Mouse (Mus musculus) retina, embryonic 14.5 days (tissue): ENCODE measurements around the gene Eif3l.

Source experiments
- DNase-seq: peaks from one replicate; pipeline ENCODE4 v3.0.0-alpha.2; 2015; ENCODE audit warnings: low spot score

Gene Eif3l

GRCm38 (mm10) chr15:79050160-79050845, 24.7 kb upstream of the Eif3l start:
- peak; percentile 35 for DNase-seq

DNA sequence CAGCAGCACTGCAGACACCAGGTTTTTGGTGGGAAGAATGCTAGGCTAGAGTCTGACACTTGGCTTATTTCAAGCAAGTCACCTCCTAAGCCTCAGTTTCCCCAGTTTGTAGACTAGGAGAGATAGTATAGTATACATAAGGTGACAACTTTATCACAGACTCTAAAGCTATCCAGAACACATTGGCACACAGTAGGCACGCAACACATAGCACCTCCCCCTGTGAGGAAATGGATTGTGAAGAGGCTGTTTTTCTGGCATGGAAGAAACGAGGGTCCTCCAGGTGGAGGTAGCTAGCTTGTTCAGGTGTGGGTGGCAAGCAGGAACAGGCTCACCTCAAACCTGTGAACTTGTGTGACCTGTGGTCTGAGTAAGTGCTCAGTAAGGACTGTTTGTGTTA, 24.0 kb upstream of the Eif3l start:
- DNase-seq = no peak

DNA sequence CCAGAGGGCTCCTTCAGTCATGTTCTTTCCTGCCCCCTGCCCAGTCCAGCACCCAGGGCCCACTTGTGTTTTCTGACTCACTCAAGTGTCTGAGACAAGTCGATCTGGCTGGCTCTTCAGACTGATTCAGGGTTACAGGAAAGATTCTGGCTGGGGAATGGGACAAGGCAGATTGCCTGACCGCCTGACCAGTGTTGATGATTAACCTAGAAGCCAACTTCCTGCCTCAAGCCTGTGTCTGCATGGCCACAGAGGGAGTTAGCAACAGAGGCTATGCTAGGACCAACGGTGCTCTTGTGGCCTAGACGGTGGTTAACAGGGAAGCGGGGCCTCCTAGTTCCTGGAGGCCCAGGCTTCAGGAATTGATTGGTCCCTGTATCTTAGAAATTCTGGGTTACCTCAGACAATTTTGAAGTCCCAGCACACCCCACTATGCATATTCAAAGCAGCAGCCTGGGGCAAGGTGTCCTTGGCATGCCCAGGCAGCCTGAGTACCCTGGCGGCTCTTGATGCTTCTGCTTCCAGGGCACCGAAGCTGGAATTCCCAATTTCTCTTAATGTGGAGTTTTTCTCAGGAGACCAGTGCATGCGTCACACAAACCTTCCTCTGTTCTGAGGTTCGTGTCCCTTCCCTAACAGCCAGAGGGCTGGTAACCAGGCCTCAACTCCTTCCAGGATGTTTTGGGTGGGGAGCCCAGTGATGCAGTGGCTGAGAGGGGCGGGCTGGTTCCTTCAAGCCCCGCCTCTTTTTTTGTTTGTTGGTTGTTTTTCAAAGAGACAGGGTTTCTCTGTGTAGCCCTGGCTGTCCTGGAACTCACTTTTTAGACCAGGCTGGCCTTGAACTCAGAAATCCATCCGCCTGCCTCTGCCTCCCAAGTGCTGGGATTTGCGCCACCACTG, 23.3 kb upstream of the Eif3l start:
- DNase-seq = no peak

DNA sequence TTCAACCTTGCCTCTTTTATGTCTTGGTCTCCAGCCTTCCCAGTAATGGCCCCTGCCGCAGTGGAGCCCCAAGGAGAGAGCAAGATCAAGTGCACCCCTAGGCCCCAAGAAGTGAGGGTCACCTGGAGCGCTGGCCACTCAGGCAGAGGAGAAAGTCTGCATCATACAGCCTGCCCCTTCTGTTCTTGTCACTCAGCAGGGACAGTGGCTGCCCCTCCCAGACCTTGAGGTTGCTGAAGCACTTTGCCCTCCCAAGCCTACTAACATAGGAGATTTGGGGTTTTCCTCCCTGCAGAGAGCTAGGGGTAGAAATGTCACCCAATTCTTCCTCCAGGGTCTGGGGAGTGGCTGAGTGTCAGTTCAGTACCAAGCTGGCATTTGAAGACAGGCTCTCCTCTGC, 22.6 kb upstream of the Eif3l start:
- DNase-seq = no peak

GRCm38 (mm10) chr15:79056601-79057000, 18.4 kb upstream of the Eif3l start:
- no peak for DNase-seq

DNA sequence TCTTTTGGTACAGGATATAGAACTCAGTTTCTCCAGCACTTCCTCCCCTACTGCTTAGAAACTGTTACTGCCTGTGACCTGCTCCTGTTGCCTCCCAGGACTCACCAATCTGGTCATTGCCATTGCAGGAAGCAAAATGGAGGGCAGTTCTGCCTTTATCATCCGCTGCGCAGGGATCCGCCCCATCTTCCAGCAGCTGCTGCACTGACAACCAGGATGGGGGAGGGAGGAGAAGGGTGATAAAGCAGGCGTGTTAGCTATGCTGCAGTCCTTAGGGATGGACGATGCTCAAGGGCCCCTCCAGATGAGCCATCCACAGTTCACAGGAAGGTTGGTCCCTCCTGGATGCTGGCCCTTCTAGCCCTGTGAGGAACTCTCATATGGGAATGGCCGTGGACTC, 17.1 kb upstream of the Eif3l start:
- DNase-seq = no peak

- DNase-seq = no peak
These were observed 14.0 kb upstream of the Eif3l start for GRCm38 (mm10) chr15:79060887-79061565.

GRCm38 (mm10) chr15:79062376-79063159, 12.4 kb upstream of the Eif3l start, which contains the start of gene Ankrd54:
Ankrd54 (minus strand) TSS chr15:79062893.
- DNase-seq = peak; percentile 100

DNA sequence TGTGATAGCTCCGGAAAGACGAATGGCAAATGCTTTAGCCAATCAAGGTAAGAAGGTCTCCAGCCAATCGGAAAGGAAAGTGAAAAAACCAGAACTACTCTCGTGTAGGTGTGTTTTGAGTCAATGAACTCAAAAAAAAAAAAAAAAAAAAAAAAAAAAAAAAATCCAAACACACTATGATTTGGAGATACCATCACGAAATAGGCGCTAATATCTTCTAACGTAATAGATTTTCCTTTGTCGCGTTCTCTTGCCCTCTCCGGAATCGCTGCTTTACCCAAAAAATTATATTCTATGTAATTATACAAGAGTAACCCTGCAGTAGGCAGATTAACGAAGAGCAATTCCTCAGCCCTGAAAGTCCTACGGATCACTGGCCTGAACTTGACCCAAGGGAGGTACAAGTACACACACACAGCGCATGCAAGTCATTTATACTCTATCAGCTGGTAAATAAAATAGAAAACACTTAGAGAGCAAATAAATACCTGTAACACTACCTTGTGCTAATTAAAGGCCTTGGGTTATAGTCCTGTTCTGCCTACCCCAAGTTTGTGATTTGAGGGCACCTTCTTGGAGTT, 11.7 kb upstream of the Eif3l start:
- no peak for DNase-seq

GRCm38 (mm10) chr15:79065086-79065770, 9.8 kb upstream of the Eif3l start:
- no peak for DNase-seq

DNA sequence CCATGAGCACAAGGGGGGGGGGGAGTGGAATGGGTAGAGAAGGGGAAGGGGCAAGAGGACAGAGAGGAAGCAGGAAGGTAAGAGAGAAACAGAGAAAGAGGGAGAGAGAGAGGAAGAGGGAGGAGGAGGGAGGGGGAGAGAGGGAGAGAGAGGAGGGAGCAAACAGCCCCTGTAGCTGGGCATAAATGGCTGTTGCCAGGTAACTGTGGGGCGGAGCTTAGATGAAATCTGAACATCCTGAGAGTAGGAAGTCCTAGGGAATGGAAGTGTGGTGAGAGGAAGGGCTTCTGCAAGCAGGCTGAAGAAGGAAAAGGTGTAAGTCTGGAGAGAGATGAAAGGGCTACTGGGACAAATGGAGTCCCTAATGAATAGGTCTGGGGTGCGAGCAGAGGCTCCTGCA, 8.7 kb upstream of the Eif3l start:
- DNase-seq = no peak

- no peak for DNase-seq
These were observed 7.3 kb upstream of the Eif3l start for GRCm38 (mm10) chr15:79067631-79068030.

- no peak for DNase-seq
These were observed 6.6 kb upstream of the Eif3l start for GRCm38 (mm10) chr15:79068416-79068815.

DNA sequence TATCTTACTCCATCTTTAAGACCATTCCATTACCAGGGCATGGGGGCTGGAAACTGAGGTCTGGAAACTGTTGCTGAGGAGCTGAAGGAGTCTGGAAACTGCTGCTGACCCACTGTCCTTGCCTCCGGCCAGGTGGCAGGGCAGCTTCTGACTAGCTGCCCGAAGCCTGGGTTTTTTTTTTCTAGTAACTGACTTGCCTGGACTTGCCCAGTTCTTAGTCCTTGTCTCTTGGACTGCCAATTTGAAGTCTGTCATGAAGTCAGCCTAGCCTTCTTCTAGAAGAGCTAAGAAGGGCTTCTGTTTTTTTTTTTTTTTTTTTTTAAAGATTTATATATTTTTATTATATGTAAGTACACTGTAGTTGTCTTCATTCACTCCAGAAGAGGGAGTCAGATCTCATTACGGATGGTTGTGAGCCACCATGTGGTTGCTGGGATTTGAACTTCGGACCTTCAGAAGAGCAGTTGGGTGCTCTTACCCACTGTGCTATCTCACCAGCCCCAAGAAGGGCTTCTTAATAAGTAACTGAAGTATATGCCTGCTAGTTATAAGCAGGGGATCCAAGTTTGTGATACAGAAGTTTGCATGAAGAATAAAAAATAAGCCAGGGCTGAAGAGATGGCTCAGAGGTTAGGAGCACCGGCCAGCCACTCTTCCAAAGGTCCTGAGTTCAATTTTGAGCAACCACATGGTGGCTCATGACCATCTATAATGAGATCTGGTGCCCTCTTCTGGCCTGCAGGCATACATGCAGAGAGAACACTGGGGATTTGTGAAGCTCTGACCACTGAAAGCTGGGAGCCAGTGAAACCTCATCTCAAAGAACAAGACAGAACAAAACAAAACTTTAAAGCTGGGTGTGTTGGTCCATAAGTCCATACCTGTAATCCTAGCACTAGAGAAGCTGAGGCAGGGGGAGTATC, 3.6 kb upstream of the Eif3l start:
- peak; percentile 66 for DNase-seq

GRCm38 (mm10) chr15:79073752-79074151, 1.2 kb upstream of the Eif3l start:
- no peak for DNase-seq

DNA sequence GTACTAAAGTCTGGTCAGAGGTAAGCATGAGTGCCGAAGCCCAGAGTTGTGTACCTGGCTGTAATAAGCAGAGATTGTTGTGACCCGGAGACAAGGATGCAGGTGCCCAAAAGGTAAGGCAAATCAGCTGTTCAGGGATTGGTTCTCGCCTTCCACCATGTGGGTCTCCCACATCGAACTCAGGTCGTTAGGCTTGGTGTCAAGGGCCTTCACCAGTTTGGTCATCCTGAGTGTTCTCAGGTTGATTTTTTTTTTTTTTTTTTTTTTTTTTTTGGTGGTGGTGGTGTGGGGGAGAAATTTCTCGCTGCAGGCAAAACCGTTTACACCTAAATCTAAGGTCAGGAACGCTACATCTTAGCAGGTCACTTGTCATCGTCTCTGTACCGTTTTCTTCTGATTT, 533 bp upstream of the Eif3l start:
- DNase-seq = no peak

GRCm38 (mm10) chr15:79075658-79076365, 833 bp downstream of the Eif3l start:
- DNase-seq = no peak

- DNase-seq = no peak
These were observed 4.6 kb downstream of the Eif3l start for GRCm38 (mm10) chr15:79079567-79079966.

DNA sequence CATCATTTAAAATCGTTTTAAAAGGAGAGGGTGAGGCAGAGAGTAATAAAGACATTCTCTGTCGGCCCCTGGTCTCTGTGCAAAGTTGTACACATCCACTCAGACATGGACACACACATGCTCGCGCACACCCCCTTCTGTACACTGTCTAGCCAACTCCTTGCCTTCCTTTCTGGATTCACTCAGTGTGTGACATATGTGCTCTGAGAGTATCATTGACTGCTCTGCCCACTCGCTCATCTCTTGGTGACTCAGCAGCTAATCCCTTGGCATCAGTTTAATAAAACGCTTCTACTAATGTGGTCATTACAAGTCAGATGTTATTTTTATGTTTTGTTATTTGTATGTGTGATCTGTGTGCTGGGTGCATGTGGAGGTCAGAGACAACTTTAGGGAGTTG, 17.3 kb downstream of the Eif3l start:
- no peak for DNase-seq
